Mouse (Mus musculus) MEL (cell line): ENCODE measurements around the gene Gpc1. TPM values are rescaled to one million over a fixed set of nuclear protein-coding genes. Genes with fewer than 3 reads are reported as not detected.

Experiments used
- DNase-seq: peaks from one replicate; pipeline ENCODE4 v3.0.0; 2011; ENCODE audit warnings: low read depth, low spot score
- H3K27ac ChIP-seq: 2 replicates; pipeline ENCODE4 v1.5.1; 2012; ENCODE audit warnings: low read depth, mild to moderate bottlenecking, control low read depth, low read length, moderate library complexity; ENCODE audit not compliant: control insufficient read depth
- H3K27me3 ChIP-seq, 2 experiments: fragments of 150-350 bp in 1 of 2; sonication (generic) in 1 of 2; 2 replicates each; pipeline ENCODE4 v1.6.1; 2012; ENCODE audit warnings: low read length in 2 of 2, mild to moderate bottlenecking in 2 of 2, improper control_type of control experiment in 1 of 2, moderate library complexity in 1 of 2; ENCODE audit not compliant: insufficient read depth in 2 of 2, control insufficient read depth in 1 of 2
- H3K36me3 ChIP-seq, 2 experiments: 2 replicates each; pipeline ENCODE4 v1.6.1; 2012 to 2014; ENCODE audit warnings: low read length in 2 of 2, improper control_type of control experiment in 1 of 2, inconsistent platforms in 1 of 2, mild to moderate bottlenecking in 1 of 2; ENCODE audit not compliant: insufficient read depth in 2 of 2, control insufficient read depth in 1 of 2
- H3K4me1 ChIP-seq, 2 experiments: fragments of 150-350 bp in 1 of 2; sonication (generic) in 1 of 2; 2 replicates each; pipeline ENCODE4 v1.6.1; 2012; ENCODE audit warnings: low read length in 2 of 2, improper control_type of control experiment in 1 of 2, mild to moderate bottlenecking in 1 of 2; ENCODE audit not compliant: insufficient read depth in 2 of 2, control insufficient read depth in 1 of 2
- H3K4me3 ChIP-seq, 2 experiments: fragments of 150-350 bp in 1 of 2; sonication (generic) in 1 of 2; 2 replicates each; pipeline ENCODE4 v1.5.1; 2012; ENCODE audit warnings: low read depth in 2 of 2, low read length in 2 of 2, mild to moderate bottlenecking in 2 of 2, moderate library complexity in 2 of 2, control low read depth in 1 of 2, improper control_type of control experiment in 1 of 2; ENCODE audit not compliant: control insufficient read depth in 1 of 2, insufficient read depth in 1 of 2
- H3K79me2 ChIP-seq: 2 replicates; pipeline ENCODE4 v1.6.1; 2012; ENCODE audit warnings: mild to moderate bottlenecking, low read length, moderate library complexity; ENCODE audit not compliant: control insufficient read depth, poor library complexity, insufficient read depth
- H3K9ac ChIP-seq: 2 replicates; pipeline ENCODE4 v1.6.1; 2012; ENCODE audit warnings: low read depth, mild to moderate bottlenecking, control low read depth, low read length, moderate library complexity; ENCODE audit not compliant: control insufficient read depth, poor library complexity, severe bottlenecking
- H3K9me3 ChIP-seq: fragments of 150-350 bp; sonication (generic); replicated peaks from 2 replicates; pipeline ENCODE4 v1.6.1; 2012; ENCODE audit warnings: mild to moderate bottlenecking, low read length, improper control_type of control experiment, moderate library complexity; ENCODE audit not compliant: insufficient read depth
- CHD1 ChIP-seq: IDR thresholded peaks from 2 replicates; pipeline ENCODE4 v1.6.1; 2012; ENCODE audit warnings: low read depth, mild to moderate bottlenecking, inconsistent platforms, low read length, improper control_type of control experiment
- CTCF ChIP-seq, 3 experiments: IDR thresholded peaks in 2 of 3; conservative IDR thresholded peaks in 1 of 3; 2 replicates each; pipeline ENCODE4 v1.5.1; 2011 to 2012; ENCODE audit warnings: low read length in 3 of 3, low read depth in 2 of 3, mild to moderate bottlenecking in 2 of 3, improper control_type of control experiment in 1 of 3, inconsistent platforms in 1 of 3, mixed read lengths in 1 of 3, moderate library complexity in 1 of 3; ENCODE audit not compliant: control insufficient read depth in 1 of 3, insufficient read depth in 1 of 3, poor library complexity in 1 of 3, severe bottlenecking in 1 of 3
- EP300 ChIP-seq, 2 experiments: IDR thresholded peaks; 2 replicates each; pipeline ENCODE4 v1.6.1; 2011; ENCODE audit warnings: improper control_type of control experiment in 2 of 2, low read length in 2 of 2, low read depth in 1 of 2, mild to moderate bottlenecking in 1 of 2
- GABPA ChIP-seq: IDR thresholded peaks from 2 replicates; pipeline ENCODE4 v1.6.1; 2012; ENCODE audit warnings: low read depth, mild to moderate bottlenecking, inconsistent platforms, low read length, improper control_type of control experiment, moderate library complexity
- GATA1 ChIP-seq: IDR thresholded peaks from 2 replicates; pipeline ENCODE4 v1.6.1; 2011; ENCODE audit warnings: low read depth, low read length, improper control_type of control experiment
- HCFC1 ChIP-seq: IDR thresholded peaks from 2 replicates; pipeline ENCODE4 v1.6.1; 2012; ENCODE audit warnings: low read depth, mild to moderate bottlenecking, inconsistent platforms, low read length, improper control_type of control experiment, moderate library complexity
- JUND ChIP-seq: IDR thresholded peaks from 2 replicates; pipeline ENCODE4 v1.6.1; 2011; ENCODE audit warnings: low read depth, mild to moderate bottlenecking, improper control_type of control experiment, low read length
- MAZ ChIP-seq: IDR thresholded peaks from 2 replicates; pipeline ENCODE4 v1.6.1; 2012; ENCODE audit warnings: low read depth, mild to moderate bottlenecking, inconsistent platforms, low read length, improper control_type of control experiment
- MXI1 ChIP-seq: IDR thresholded peaks from 2 replicates; pipeline ENCODE4 v1.6.1; 2011; ENCODE audit warnings: mild to moderate bottlenecking, low read depth, low read length, improper control_type of control experiment
- NRF1 ChIP-seq: IDR thresholded peaks from 2 replicates; pipeline ENCODE4 v1.6.1; 2014; ENCODE audit warnings: low read depth, mild to moderate bottlenecking, inconsistent platforms, low read length, improper control_type of control experiment, moderate library complexity; ENCODE audit not compliant: poor library complexity, insufficient read depth, severe bottlenecking
- POLR2AphosphoS2 ChIP-seq: IDR thresholded peaks from 2 replicates; pipeline ENCODE4 v1.6.1; 2011; ENCODE audit warnings: low read length, improper control_type of control experiment
- POLR2AphosphoS5 ChIP-seq: IDR thresholded peaks from 2 replicates; pipeline ENCODE4 v1.6.1; 2012; ENCODE audit warnings: low read depth, borderline replicate concordance, mild to moderate bottlenecking, inconsistent platforms, low read length, moderate library complexity, mixed read lengths
- RAD21 ChIP-seq: IDR thresholded peaks from 2 replicates; pipeline ENCODE4 v1.6.1; 2011; ENCODE audit warnings: mild to moderate bottlenecking, low read depth, low read length, improper control_type of control experiment
- RCOR1 ChIP-seq: IDR thresholded peaks from 2 replicates; pipeline ENCODE4 v1.6.1; 2012; ENCODE audit warnings: low read depth, mild to moderate bottlenecking, inconsistent platforms, low read length, improper control_type of control experiment
- SMC3 ChIP-seq: IDR thresholded peaks from 2 replicates; pipeline ENCODE4 v1.6.1; 2011; ENCODE audit warnings: low read depth, low read length, improper control_type of control experiment
- TBP ChIP-seq: IDR thresholded peaks from 2 replicates; pipeline ENCODE4 v1.8.0; 2011; ENCODE audit warnings: low read depth, low read length, improper control_type of control experiment
- TCF12 ChIP-seq: IDR thresholded peaks from 2 replicates; pipeline ENCODE4 v1.6.1; 2014; ENCODE audit warnings: low read depth, mild to moderate bottlenecking, inconsistent platforms, low read length, improper control_type of control experiment, moderate library complexity
- UBTF ChIP-seq: IDR thresholded peaks from 2 replicates; pipeline ENCODE4 v1.6.1; 2012; ENCODE audit warnings: low read depth, mild to moderate bottlenecking, inconsistent platforms, low read length, improper control_type of control experiment, moderate library complexity, borderline replicate concordance; ENCODE audit not compliant: insufficient read depth
- ZC3H11A ChIP-seq: IDR thresholded peaks from 2 replicates; pipeline ENCODE4 v1.6.1; 2012; ENCODE audit warnings: low read depth, mild to moderate bottlenecking, inconsistent platforms, low read length, improper control_type of control experiment
- polyA plus RNA-seq, 2 experiments: library from polyadenylated mRNA; stranded (reverse) in 1 of 2; unstranded in 1 of 2; fragments of >175 nt in 1 of 2; fragments of >200 nt in 1 of 2; gene quantifications; 2 replicates each; pipeline versions ENCODE4 v1.2.1 to v1.2.4; 2012; ENCODE audit warnings: low replicate concordance in 2 of 2, low read depth in 1 of 2; ENCODE audit not compliant: insufficient read length in 2 of 2, insufficient read depth in 1 of 2, missing spikeins in 1 of 2
- total RNA-seq: library from RNA; depleted of rRNA; stranded (reverse); fragments of 300-350 nt; gene quantifications from 2 replicates; pipeline ENCODE4 v1.2.3, GENCODE M21; 2012

Gene Gpc1
- total and polyA plus RNA-seq, 3 experiments, result 0.23 to 3.6 TPM; not detected in 1

GRCm38 (mm10) chr1:92849491-92849890 is 18.0 kb downstream of the Gpc1 start:
- no peaks in the 10 kb centered on the region for H3K9me3 ChIP-seq
- no peak overlapping the region for H3K27ac ChIP-seq
- H3K79me2 ChIP-seq, result no peaks in the 10 kb centered on the region
- peaks cover 2 to 3% of the 10 kb centered on the region in 2 experiments; a peak in 2 of 4 replicates for H3K4me1 ChIP-seq
- no peaks in the 10 kb centered on the region for H3K36me3 ChIP-seq
- no peaks in the 10 kb centered on the region for H3K27me3 ChIP-seq
- no peak for TF ChIP-seq POLR2AphosphoS2
- peak in 2 of 3 experiments; percentile 57 to 59; a peak in 4 of 6 replicates for TF ChIP-seq CTCF (IDR thresholded peaks at IDR 0.05 in 2 of 3, conservative IDR thresholded peaks at IDR 0.05 in 1 of 3; ENCODE audit: control insufficient read depth in 1 of 3, insufficient read depth in 1 of 3, low read depth in 2 of 3, low read length in 3 of 3, poor library complexity in 1 of 3, severe bottlenecking in 1 of 3)
- peak; percentile 33; the same call in 1 of the 2 replicates for TF ChIP-seq SMC3
- peak overlapping the region; percentile 55 to 91 for H3K4me3 ChIP-seq
- DNase-seq, result peak; percentile 55
- peak overlapping the region; percentile 31; the same call in 1 of the 2 replicates for H3K9ac ChIP-seq

DNA sequence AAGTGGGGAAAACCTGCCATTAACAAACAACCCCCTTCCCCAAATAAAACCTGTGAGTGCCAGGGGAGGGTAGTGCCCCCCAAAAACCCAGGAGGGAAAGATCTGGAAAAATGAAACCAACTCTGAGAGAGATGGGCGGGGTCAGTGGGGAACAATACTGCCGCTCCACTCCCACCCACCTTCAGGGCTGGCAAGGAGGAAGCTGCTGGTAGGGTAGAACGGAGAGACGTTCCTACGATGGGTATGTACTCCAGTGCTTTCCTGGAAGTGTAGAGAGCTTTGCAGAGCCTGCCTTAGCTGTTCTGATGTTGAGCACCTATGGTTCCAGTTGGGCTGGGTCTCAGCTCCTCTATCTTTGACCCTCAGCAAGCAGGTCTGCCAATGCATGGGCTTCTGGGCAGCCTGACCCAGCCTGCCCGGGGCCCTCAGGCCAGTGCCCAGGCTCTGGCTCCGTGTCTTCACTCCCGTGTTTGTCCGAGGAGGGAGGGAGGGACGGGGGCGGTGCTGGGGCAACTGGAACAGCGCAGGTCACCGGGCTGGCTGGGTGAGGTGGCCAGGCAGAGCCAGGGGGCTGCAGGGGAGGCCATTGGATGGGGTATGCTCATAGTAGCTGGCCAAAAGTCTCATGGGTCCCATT is 18.6 kb downstream of the Gpc1 start:
- no peaks in the 10 kb centered on the region for H3K79me2 ChIP-seq
- no peak overlapping the region for H3K27ac ChIP-seq
- peaks cover 2 to 3% of the 10 kb centered on the region in 2 experiments; a peak in 2 of 4 replicates for H3K4me1 ChIP-seq
- H3K4me3 ChIP-seq, result peak overlapping the region; percentile 55 to 91
- peak overlapping the region; percentile 43; the same call in 1 of the 2 replicates for H3K9ac ChIP-seq
- TF ChIP-seq CHD1 (no peak), JUND (no peak), RAD21 (no peak), GABPA (no peak), HCFC1 (no peak), MAZ (no peak), TCF12 (no peak), NRF1 (no peak), GATA1 (no peak), EP300 (IDR thresholded peaks at IDR 0.05; ENCODE audit: low read depth in 1 of 2, low read length in 2 of 2) (no peak), MXI1 (no peak), POLR2AphosphoS5 (no peak), RCOR1 (no peak), TBP (no peak), UBTF (no peak), ZC3H11A (no peak)
- no peaks in the 10 kb centered on the region for H3K27me3 ChIP-seq
- DNase-seq, result peak; percentile 63
- no peaks in the 10 kb centered on the region for H3K9me3 ChIP-seq
- H3K36me3 ChIP-seq, result no peaks in the 10 kb centered on the region
